Mouse (Mus musculus): Measurements from ENCODE around the gene Asic1. TPM values are rescaled to one million over a fixed set of nuclear protein-coding genes. Genes with fewer than 3 reads are reported as not detected.
"Not testable (repeated sequence)": the region's sequence is repeated elsewhere in the genome, so short reads cannot be mapped to it uniquely, and the experiment has no call there.

The Asic1 gene
- polyA plus RNA-seq, 1 experiment from 2014 or later: 51.7 TPM

GRCm38 (mm10) chr15:99727039-99727438, 56.9 kb downstream of the Asic1 start:
- DNase-seq (ENCODE audit: low spot score); H3K4me3 ChIP-seq (replicated peaks; ENCODE audit: low read length); H3K27me3 ChIP-seq (ENCODE audit: control insufficient read depth, insufficient read depth, low read length); H3K9me3 ChIP-seq (ENCODE audit: control insufficient read depth, low read length); H3K4me2 ChIP-seq (replicated peaks); H3K9ac ChIP-seq; H3K27ac ChIP-seq; ATAC-seq (ENCODE audit: low FRiP score): not testable (repeated sequence)
- peaks cover 29% of the 10 kb centered on the region for H3K4me1 ChIP-seq (replicated peaks; ENCODE audit: control insufficient read depth, insufficient read depth, low read length)
- peaks cover 35% of the 10 kb centered on the region for H3K36me3 ChIP-seq (replicated peaks; ENCODE audit: control insufficient read depth, insufficient read depth)
- WGBS: 95% methylated on average over 4 of the region's 5 CpGs

- Histone ChIP-seq H3K4me1 (replicated peaks; ENCODE audit: control insufficient read depth, insufficient read depth, low read length) (peaks cover 29% of the 10 kb centered on the region), H3K9ac (no peak overlapping the region)
- no peak for ATAC-seq (ENCODE audit: low FRiP score)
Observed at GRCm38 (mm10) chr15:99727525-99727924, 57.4 kb downstream of the Asic1 start.

GRCm38 (mm10) chr15:99728211-99728610, 58.0 kb downstream of the Asic1 start:
- no peak overlapping the region for H3K4me2 ChIP-seq (replicated peaks)
- WGBS: 97% methylated on average over 5 of the region's 5 CpGs

More at GRCm38 (mm10) chr15:99727525-99727924, 57.4 kb downstream of the Asic1 start:
- Histone ChIP-seq H3K27ac (no peak overlapping the region), H3K9me3 (ENCODE audit: control insufficient read depth, low read length) (no peaks in the 10 kb centered on the region), H3K4me3 (replicated peaks; ENCODE audit: low read length) (no peak overlapping the region), H3K36me3 (replicated peaks; ENCODE audit: control insufficient read depth, insufficient read depth) (peaks cover 34% of the 10 kb centered on the region), H3K4me2 (replicated peaks) (no peak overlapping the region), H3K27me3 (ENCODE audit: control insufficient read depth, insufficient read depth, low read length) (no peaks in the 10 kb centered on the region)
- DNase-seq (ENCODE audit: low spot score): no peak
- WGBS: 94% methylated on average over 12 of the region's 12 CpGs

GRCm38 (mm10) chr15:99729056-99729783, 59.1 kb downstream of the Asic1 start:
- no peaks in the 10 kb centered on the region for H3K9me3 ChIP-seq (ENCODE audit: control insufficient read depth, low read length)
- no peak overlapping the region for H3K9ac ChIP-seq
- no peak for ATAC-seq (ENCODE audit: low FRiP score)
- no peak overlapping the region for H3K4me2 ChIP-seq (replicated peaks)
- 97% methylated on average over 3 of the region's 4 CpGs for WGBS
- no peak overlapping the region for H3K4me3 ChIP-seq (replicated peaks; ENCODE audit: low read length)
- peaks cover 16% of the 10 kb centered on the region for H3K4me1 ChIP-seq (replicated peaks; ENCODE audit: control insufficient read depth, insufficient read depth, low read length)
- peaks cover 37% of the 10 kb centered on the region for H3K36me3 ChIP-seq (replicated peaks; ENCODE audit: control insufficient read depth, insufficient read depth)
- H3K27me3 ChIP-seq (ENCODE audit: control insufficient read depth, insufficient read depth, low read length): no peaks in the 10 kb centered on the region
- DNase-seq (ENCODE audit: low spot score): no peak
- H3K27ac ChIP-seq: no peak overlapping the region

More at GRCm38 (mm10) chr15:99728211-99728610, 58.0 kb downstream of the Asic1 start:
- Histone ChIP-seq H3K36me3 (replicated peaks; ENCODE audit: control insufficient read depth, insufficient read depth) (peaks cover 33% of the 10 kb centered on the region), H3K9me3 (ENCODE audit: control insufficient read depth, low read length) (no peaks in the 10 kb centered on the region), H3K4me3 (replicated peaks; ENCODE audit: low read length) (no peak overlapping the region), H3K9ac (no peak overlapping the region), H3K4me1 (replicated peaks; ENCODE audit: control insufficient read depth, insufficient read depth, low read length) (peaks cover 25% of the 10 kb centered on the region), H3K27me3 (ENCODE audit: control insufficient read depth, insufficient read depth, low read length) (no peaks in the 10 kb centered on the region), H3K27ac (no peak overlapping the region)
- ATAC-seq (ENCODE audit: low FRiP score) (no peak), DNase-seq (ENCODE audit: low spot score) (no peak)

GRCm38 (mm10) chr15:99731167-99731566, 61.0 kb downstream of the Asic1 start:
- Histone ChIP-seq H3K9ac (no peak overlapping the region), H3K4me3 (replicated peaks; ENCODE audit: low read length) (no peak overlapping the region), H3K4me2 (replicated peaks) (no peak overlapping the region), H3K36me3 (replicated peaks; ENCODE audit: control insufficient read depth, insufficient read depth) (peaks cover 50% of the 10 kb centered on the region), H3K27me3 (ENCODE audit: control insufficient read depth, insufficient read depth, low read length) (no peaks in the 10 kb centered on the region), H3K27ac (no peak overlapping the region), H3K9me3 (ENCODE audit: control insufficient read depth, low read length) (no peaks in the 10 kb centered on the region), H3K4me1 (replicated peaks; ENCODE audit: control insufficient read depth, insufficient read depth, low read length) (peaks cover 6% of the 10 kb centered on the region)
- DNase-seq (ENCODE audit: low spot score) (no peak), ATAC-seq (ENCODE audit: low FRiP score) (no peak)
- WGBS: 100% methylated on average over 2 of the region's 2 CpGs

GRCm38 (mm10) chr15:99731678-99732077, 61.5 kb downstream of the Asic1 start:
- no peak for DNase-seq (ENCODE audit: low spot score)
- H3K9ac ChIP-seq: no peak overlapping the region
- no peak overlapping the region for H3K27ac ChIP-seq
- H3K4me3 ChIP-seq (replicated peaks; ENCODE audit: low read length): no peak overlapping the region
- H3K4me1 ChIP-seq (replicated peaks; ENCODE audit: control insufficient read depth, insufficient read depth, low read length): peaks cover under 1% of the 10 kb centered on the region
- H3K36me3 ChIP-seq (replicated peaks; ENCODE audit: control insufficient read depth, insufficient read depth): peaks cover 55% of the 10 kb centered on the region
- H3K9me3 ChIP-seq (ENCODE audit: control insufficient read depth, low read length): no peaks in the 10 kb centered on the region
- H3K27me3 ChIP-seq (ENCODE audit: control insufficient read depth, insufficient read depth, low read length): no peaks in the 10 kb centered on the region
- no peak for ATAC-seq (ENCODE audit: low FRiP score)
- no peak overlapping the region for H3K4me2 ChIP-seq (replicated peaks)
- 93% methylated on average over 3 of the region's 3 CpGs for WGBS

GRCm38 (mm10) chr15:99733186-99733585, 63.0 kb downstream of the Asic1 start:
- WGBS: 96% methylated on average over 5 of the region's 5 CpGs
- Histone ChIP-seq H3K27ac (no peak overlapping the region), H3K36me3 (replicated peaks; ENCODE audit: control insufficient read depth, insufficient read depth) (peaks cover 61% of the 10 kb centered on the region), H3K27me3 (ENCODE audit: control insufficient read depth, insufficient read depth, low read length) (no peaks in the 10 kb centered on the region), H3K4me3 (replicated peaks; ENCODE audit: low read length) (no peak overlapping the region), H3K4me1 (replicated peaks; ENCODE audit: control insufficient read depth, insufficient read depth, low read length) (no peaks in the 10 kb centered on the region; the same call in 1 of the 2 replicates), H3K4me2 (replicated peaks) (no peak overlapping the region), H3K9ac (no peak overlapping the region), H3K9me3 (ENCODE audit: control insufficient read depth, low read length) (no peaks in the 10 kb centered on the region)
- DNase-seq (ENCODE audit: low spot score) (no peak), ATAC-seq (ENCODE audit: low FRiP score) (no peak)

- H3K4me3 ChIP-seq (replicated peaks; ENCODE audit: low read length): no peak overlapping the region
- peaks cover 74% of the 10 kb centered on the region for H3K36me3 ChIP-seq (replicated peaks; ENCODE audit: control insufficient read depth, insufficient read depth)
- H3K9me3 ChIP-seq (ENCODE audit: control insufficient read depth, low read length): no peaks in the 10 kb centered on the region
- 98% methylated on average over 2 of the region's 2 CpGs for WGBS
- H3K4me1 ChIP-seq (replicated peaks; ENCODE audit: control insufficient read depth, insufficient read depth, low read length): no peaks in the 10 kb centered on the region; the same call in 1 of the 2 replicates
- no peak for DNase-seq (ENCODE audit: low spot score)
- H3K4me2 ChIP-seq (replicated peaks): no peak overlapping the region
- no peaks in the 10 kb centered on the region for H3K27me3 ChIP-seq (ENCODE audit: control insufficient read depth, insufficient read depth, low read length)
- no peak overlapping the region; the same call in 1 of the 2 replicates for H3K27ac ChIP-seq
- no peak for ATAC-seq (ENCODE audit: low FRiP score)
- no peak overlapping the region for H3K9ac ChIP-seq
Observed at GRCm38 (mm10) chr15:99735631-99736030, 65.5 kb downstream of the Asic1 start.

- no peak overlapping the region for H3K9ac ChIP-seq
- H3K36me3 ChIP-seq (replicated peaks; ENCODE audit: control insufficient read depth, insufficient read depth): peaks cover 85% of the 10 kb centered on the region
- H3K9me3 ChIP-seq (ENCODE audit: control insufficient read depth, low read length): no peaks in the 10 kb centered on the region
- no peak for DNase-seq (ENCODE audit: low spot score)
- no peak for ATAC-seq (ENCODE audit: low FRiP score)
- no peaks in the 10 kb centered on the region; the same call in 1 of the 2 replicates for H3K4me1 ChIP-seq (replicated peaks; ENCODE audit: control insufficient read depth, insufficient read depth, low read length)
- no peak overlapping the region for H3K4me3 ChIP-seq (replicated peaks; ENCODE audit: low read length)
- WGBS: 88% methylated on average over 11 of the region's 11 CpGs
- no peaks in the 10 kb centered on the region for H3K27me3 ChIP-seq (ENCODE audit: control insufficient read depth, insufficient read depth, low read length)
- no peak overlapping the region for H3K4me2 ChIP-seq (replicated peaks)
- H3K27ac ChIP-seq: no peak overlapping the region
Observed at GRCm38 (mm10) chr15:99736675-99737074, 66.5 kb downstream of the Asic1 start.

Data from hindbrain, embryonic 14.5 days (tissue).